Mouse (Mus musculus): ENCODE data around the gene Arhgap32.
A peak's percentile ranks its signal among the peaks of the same experiment; 100 is the strongest.

Arhgap32 gene

GRCm38 (mm10) chr9:32250486-32250885 is 134.6 kb downstream of the Arhgap32 start:
- DNase-seq (ENCODE audit: low read depth, low spot score): no peak

- no peak for DNase-seq (ENCODE audit: low read depth, low spot score)
Observed at GRCm38 (mm10) chr9:32253721-32254120, 137.8 kb downstream of the Arhgap32 start.

GRCm38 (mm10) chr9:32257365-32257764 is 141.4 kb downstream of the Arhgap32 start:
- DNase-seq (ENCODE audit: low read depth, low spot score): no peak

- DNase-seq (ENCODE audit: low read depth, low spot score): no peak
Observed at GRCm38 (mm10) chr9:32257882-32258281, 141.9 kb downstream of the Arhgap32 start.

GRCm38 (mm10) chr9:32271896-32272444 is 156.0 kb downstream of the Arhgap32 start:
- DNase-seq (ENCODE audit: low read depth, low spot score): peak; percentile 61

- no peak for DNase-seq (ENCODE audit: low read depth, low spot score)
Observed at GRCm38 (mm10) chr9:32278052-32278451, 162.1 kb downstream of the Arhgap32 start.

- DNase-seq (ENCODE audit: low read depth, low spot score): no peak
Observed at GRCm38 (mm10) chr9:32279789-32280188, 163.9 kb downstream of the Arhgap32 start.

GRCm38 (mm10) chr9:32280456-32280855 is 164.5 kb downstream of the Arhgap32 start:
- DNase-seq (ENCODE audit: low read depth, low spot score): no peak

- no peak for DNase-seq (ENCODE audit: low read depth, low spot score)
Observed at GRCm38 (mm10) chr9:32283591-32283990, 167.7 kb downstream of the Arhgap32 start.

GRCm38 (mm10) chr9:32291618-32292017 is 175.7 kb downstream of the Arhgap32 start:
- no peak for DNase-seq (ENCODE audit: low read depth, low spot score)

GRCm38 (mm10) chr9:32292686-32293085 is 176.8 kb downstream of the Arhgap32 start:
- DNase-seq (ENCODE audit: low read depth, low spot score): no peak

GRCm38 (mm10) chr9:32295061-32295800 is 179.3 kb downstream of the Arhgap32 start:
- DNase-seq (ENCODE audit: low read depth, low spot score): no peak

- DNase-seq (ENCODE audit: low read depth, low spot score): no peak
Observed at GRCm38 (mm10) chr9:32302501-32303150, 186.7 kb downstream of the Arhgap32 start.

- DNase-seq (ENCODE audit: low read depth, low spot score): no peak
Observed at GRCm38 (mm10) chr9:32311786-32312185, 195.8 kb downstream of the Arhgap32 start.

- DNase-seq (ENCODE audit: low read depth, low spot score): no peak
Observed at GRCm38 (mm10) chr9:32312208-32312607, 196.3 kb downstream of the Arhgap32 start.

- DNase-seq (ENCODE audit: low read depth, low spot score): no peak
Observed at GRCm38 (mm10) chr9:32314071-32314470, 198.1 kb downstream of the Arhgap32 start.

GRCm38 (mm10) chr9:32315999-32316398 is 200.1 kb downstream of the Arhgap32 start:
- no peak for DNase-seq (ENCODE audit: low read depth, low spot score)
